In genomic region chr6:67076348-67076747, GRCm38 (mm10) we compare ENCODE assay signal across 24 mouse cellular contexts. TPM values are rescaled to one million over a fixed set of nuclear protein-coding genes. Genes with fewer than 3 reads are reported as not detected.
DNase-seq lines count a peak whose midpoint lies in the region; ATAC-seq and TF ChIP-seq lines count a peak whose summit lies in the region.
"Had no signal": no experiment of that assay in that cellular context is flagged by ENCODE, and none has a peak within 500 bp of the region (broad histone marks: within the 10 kb centered on the region; RNA-seq: fewer than 3 reads in every experiment).

No protein-coding gene starts in this region.

- no peak for ATAC-seq in kidney, embryonic 15.5 days (replicated peaks; ENCODE audit: low FRiP score)
- ATAC-seq in common myeloid progenitor, adult 5-6 weeks (replicated peaks; ENCODE audit: low read depth, poor library complexity, severe bottlenecking): 0 out of 2 replicates have a peak, but pooled peaks have one; percentile 26
- peak; percentile 54 for ATAC-seq in megakaryocyte progenitor cell, adult 5-6 weeks (replicated peaks; ENCODE audit: poor library complexity)
- no peak for ATAC-seq in forebrain, postnatal 0 days
- ATAC-seq: CD4-positive, CD25-positive, alpha-beta regulatory T cell, adult 4 months; forebrain, embryonic 15.5 days; hindbrain, embryonic 16.5 days; midbrain, embryonic 13.5 days had no signal

- peaks cover 29% of the 10 kb centered on the region for H3K4me1 ChIP-seq in kidney, embryonic 15.5 days
- H3K4me1 ChIP-seq in forebrain, postnatal 0 days (ENCODE audit: insufficient read depth): no peaks in the 10 kb centered on the region
- H3K4me1 ChIP-seq: forebrain, embryonic 15.5 days; midbrain, embryonic 13.5 days had no signal

- H3K9me3 ChIP-seq in kidney, embryonic 15.5 days (replicated peaks): no peaks in the 10 kb centered on the region
- H3K9me3 ChIP-seq in forebrain, postnatal 0 days (ENCODE audit: low read length): no peaks in the 10 kb centered on the region
- H3K9me3 ChIP-seq: embryonic facial prominence, embryonic 15.5 days; forebrain, embryonic 15.5 days; heart, embryonic 15.5 days; hindbrain, embryonic 10.5 days; liver, embryonic 13.5 days; megakaryocyte, embryonic 14.5 days; midbrain, embryonic 13.5 days had no signal

- H3K4me3 ChIP-seq in kidney, embryonic 15.5 days (replicated peaks): no peak overlapping the region
- H3K4me3 ChIP-seq in forebrain, postnatal 0 days (ENCODE audit: low read depth, low read length): no peak overlapping the region
- H3K4me3 ChIP-seq: embryonic facial prominence, embryonic 15.5 days; forebrain, embryonic 15.5 days; heart, embryonic 15.5 days; hindbrain, embryonic 10.5 days; liver, embryonic 13.5 days; megakaryocyte, embryonic 14.5 days; midbrain, embryonic 13.5 days had no signal

- H3K4me2 ChIP-seq in kidney, embryonic 15.5 days: no peak overlapping the region
- H3K4me2 ChIP-seq in forebrain, postnatal 0 days (ENCODE audit: low read depth): no peak overlapping the region
- H3K4me2 ChIP-seq: embryonic facial prominence, embryonic 15.5 days; forebrain, embryonic 15.5 days; heart, embryonic 15.5 days; liver, embryonic 13.5 days; midbrain, embryonic 13.5 days had no signal

- H3K9ac ChIP-seq in kidney, embryonic 15.5 days: no peak overlapping the region
- no peak overlapping the region for H3K9ac ChIP-seq in forebrain, postnatal 0 days
- H3K9ac ChIP-seq: embryonic facial prominence, embryonic 15.5 days; forebrain, embryonic 15.5 days; heart, embryonic 15.5 days; liver, embryonic 13.5 days; midbrain, embryonic 13.5 days had no signal

- H3K27ac ChIP-seq in kidney, embryonic 15.5 days: 0 out of 2 replicates have a peak overlapping the region, but pooled peaks have one; percentile 37
- no peak overlapping the region for H3K27ac ChIP-seq in forebrain, postnatal 0 days (ENCODE audit: low read depth, low read length)
- H3K27ac ChIP-seq: forebrain, embryonic 15.5 days; hindbrain, embryonic 10.5 days; liver, embryonic 13.5 days; midbrain, embryonic 13.5 days had no signal

- no peak for TF ChIP-seq CTCF in forebrain, postnatal 0 days (IDR thresholded peaks at IDR 0.05; ENCODE audit: low read depth)

- no peaks in the 10 kb centered on the region for H3K27me3 ChIP-seq in kidney, embryonic 15.5 days
- H3K27me3 ChIP-seq in forebrain, postnatal 0 days (ENCODE audit: insufficient read depth, low read length): no peaks in the 10 kb centered on the region
- H3K27me3 ChIP-seq: embryonic facial prominence, embryonic 15.5 days; forebrain, embryonic 15.5 days; heart, embryonic 15.5 days; liver, embryonic 13.5 days; midbrain, embryonic 13.5 days had no signal

- H3K36me3 ChIP-seq in kidney, embryonic 15.5 days: no peaks in the 10 kb centered on the region
- no peaks in the 10 kb centered on the region for H3K36me3 ChIP-seq in forebrain, postnatal 0 days (ENCODE audit: insufficient read depth)
- H3K36me3 ChIP-seq: embryonic facial prominence, embryonic 15.5 days; forebrain, embryonic 15.5 days; heart, embryonic 15.5 days; hindbrain, embryonic 10.5 days; liver, embryonic 13.5 days; midbrain, embryonic 13.5 days had no signal

- DNase-seq in gastrocnemius, adult 18-20 months (ENCODE audit: low spot score): peak; percentile 59
- DNase-seq in gastrocnemius, postnatal 4 days (ENCODE audit: low spot score in 2 of 2): no peak
- DNase-seq in kidney, postnatal 36 days: no peak
- no peak for DNase-seq in forebrain, postnatal 0 days
- DNase-seq: adrenal gland, adult 8-10 months; cerebellum, adult 8-10 months; cerebellum, postnatal 36 days; kidney, adult 11 months; liver, embryonic 13.5 days; lung, adult 2 months; lung, postnatal 14 days; thymus, adult 18-20 months; thymus, postnatal 36 days had no signal

- WGBS in kidney, embryonic 15.5 days: 46% methylated on average over 1 of the region's 1 CpGs
- WGBS in forebrain, postnatal 0 days: 76% methylated on average over 1 of the region's 1 CpGs

RNA-seq across cellular contexts. Expression of gene Gadd45a, which starts 39.1 kb away (rescaled TPM):
- total RNA-seq in gastrocnemius, adult 18-20 months (2021): 10 to 100 TPM; 25.4 to 43.2 TPM
- 10 to 100 TPM; 31.5 to 35.5 TPM for total RNA-seq in gastrocnemius, postnatal 4 days (2021)
- polyA plus RNA-seq in kidney, embryonic 15.5 days (2015; fragmentation: Nextera tagmentation; extraction: Ambion mirVana): 32.7 and 41.2 TPM in 2 replicates
- total RNA-seq in common myeloid progenitor, adult 5-6 weeks (2017): 36.0 and 41.3 TPM in 2 replicates
- 50.6 and 58.0 TPM in 2 replicates for total RNA-seq in megakaryocyte progenitor cell, adult 5-6 weeks (2015)
- total RNA-seq in megakaryocyte progenitor cell, adult 5-6 weeks (2017): 40.4 and 64.3 TPM in 2 replicates
- 4.8 and 7.9 TPM in 2 replicates for total RNA-seq in forebrain, postnatal 0 days (2014; rRNA removed)
- polyA plus RNA-seq in forebrain, postnatal 0 days (2015; fragmentation: Nextera tagmentation; extraction: Ambion mirVana): 6.9 and 7.8 TPM in 2 replicates

Comparison
In these comparisons a context has a peak if more than half of its experiments do, and no peak if none do; other contexts are left out.
1. ATAC-seq: peak in common myeloid progenitor, adult 5-6 weeks (single experiment) and megakaryocyte progenitor cell, adult 5-6 weeks (single experiment); none in kidney, embryonic 15.5 days (single experiment) and forebrain, postnatal 0 days (single experiment).